Mouse (Mus musculus): ENCODE results near the gene Mccc2. TPM values are rescaled to one million over a fixed set of nuclear protein-coding genes. Genes with fewer than 3 reads are reported as not detected.

Gene Mccc2
- polyA plus RNA-seq (2012; fragmentation: generic; extraction: Trizol) = 10 to 100 TPM in 1 of 2 experiments, 1 to 10 TPM in 1; 3.5 to 25.3 TPM

DNA sequence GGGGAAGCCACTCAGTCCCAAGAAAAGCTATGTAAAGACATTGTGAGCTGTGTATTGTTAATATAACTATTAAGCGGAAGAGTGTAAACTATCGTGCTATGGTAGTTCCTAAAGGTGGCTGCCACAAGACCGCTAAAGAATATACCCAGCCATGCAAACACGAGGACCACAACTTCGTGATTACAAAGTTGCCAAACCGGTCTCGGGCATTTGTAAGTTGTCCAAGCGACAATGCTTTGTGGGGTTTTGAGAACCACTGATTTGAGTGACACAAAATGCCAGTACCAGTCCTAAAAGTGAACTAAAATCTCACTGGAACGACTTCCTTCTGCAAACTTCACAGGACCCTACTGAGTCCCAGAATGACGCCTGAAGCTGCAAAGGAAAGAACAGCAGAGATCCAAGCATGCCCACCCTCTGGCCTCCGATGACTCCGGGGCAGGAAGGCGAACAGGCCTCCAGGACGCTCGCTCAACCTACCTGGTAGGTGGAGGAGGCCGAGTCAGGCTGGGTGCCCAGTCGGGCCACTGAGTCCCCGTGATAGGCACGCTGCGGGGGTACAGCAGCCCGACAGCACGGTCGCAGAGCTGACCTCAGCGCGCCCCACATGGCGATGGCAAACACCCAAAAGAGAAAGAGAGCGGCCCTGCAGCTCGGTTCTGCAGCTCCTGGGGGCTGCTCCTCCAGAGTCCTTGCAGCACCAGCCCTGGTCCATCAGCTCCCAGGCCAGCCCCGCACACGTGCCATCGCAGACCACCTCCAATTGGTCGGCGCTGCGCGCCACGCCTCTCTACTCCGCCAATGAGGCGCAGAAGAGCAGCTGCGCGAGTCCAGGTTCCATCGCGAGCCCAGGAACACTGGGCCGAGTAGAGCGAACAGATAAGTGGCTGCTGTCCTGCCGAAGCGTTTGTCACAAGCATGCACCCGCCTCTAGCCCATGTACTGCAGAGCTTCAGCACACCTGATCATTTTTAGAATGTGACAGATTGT lies at the start of gene Mccc2:
Mccc2 (minus strand) TSS at position 734 of the 990 bp plus-strand sequence.

DNA sequence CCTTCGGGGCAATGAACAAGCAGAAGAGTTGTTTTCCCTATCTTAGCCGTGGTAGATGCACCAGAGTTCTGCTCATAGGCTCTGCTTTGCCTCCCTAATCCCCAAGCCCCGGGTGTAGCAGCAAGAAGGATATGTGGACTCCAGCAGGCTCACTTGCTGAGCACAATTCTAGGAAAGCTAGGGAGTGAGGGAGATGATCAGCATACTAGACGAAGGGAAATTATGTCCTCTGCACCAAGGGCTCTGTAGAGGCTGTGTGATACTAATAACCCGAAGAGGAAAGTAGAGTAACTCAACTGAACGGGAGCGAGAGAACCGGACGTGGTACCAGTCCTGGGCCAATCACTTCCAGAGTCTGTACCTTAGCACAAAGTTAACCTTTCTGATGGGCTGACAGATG lies 114.5 kb downstream of the Mccc2 start, which contains the start of gene Cartpt:
Cartpt (minus strand) TSS at position 127 of the 400 bp plus-strand sequence.

Other genes starting within 250 kb of the Mccc2 start
- under 1 TPM; 0.05 to 0.07 TPM for gene Cartpt, start 114.5 kb downstream of the Mccc2 start, polyA plus RNA-seq (2012; fragmentation: generic; extraction: Trizol)
- 1 to 10 TPM in 1 of 2 experiments, under 1 TPM in 1; 0.29 to 1.9 TPM for gene Bdp1, start 88.4 kb upstream of the Mccc2 start, polyA plus RNA-seq (2012; fragmentation: generic; extraction: Trizol)
- 10 to 100 TPM; 11.5 to 56.4 TPM for gene Serf1, start 92.4 kb upstream of the Mccc2 start, polyA plus RNA-seq (2012; fragmentation: generic; extraction: Trizol)
- gene Smn1, start 109.2 kb upstream of the Mccc2 start, polyA plus RNA-seq (2012; fragmentation: generic; extraction: Trizol) = 10 to 100 TPM; 47.3 to 47.5 TPM
- under 1 TPM; 0.04 to 0.77 TPM for gene Naip2, start 186.5 kb upstream of the Mccc2 start, polyA plus RNA-seq (2012; fragmentation: generic; extraction: Trizol)
- gene Naip5, start 230.7 kb upstream of the Mccc2 start, polyA plus RNA-seq (2012; fragmentation: generic; extraction: Trizol) = under 1 TPM in 1 of 2 experiments, not detected in 1; 0.14 TPM